Mouse (Mus musculus) bone marrow macrophage, adult 2 months (primary cell): ENCODE data around the gene Cnpy2.

Experiments
- CTCF ChIP-seq: IDR thresholded peaks from 2 replicates; pipeline ENCODE4 v1.5.1; 2012; ENCODE audit warnings: low read depth, mild to moderate bottlenecking, low read length, moderate library complexity
- POLR2A ChIP-seq: IDR thresholded peaks from 2 replicates; pipeline ENCODE4 v1.6.1; 2012; ENCODE audit warnings: mild to moderate bottlenecking, low read depth, low read length, borderline replicate concordance

DNA sequence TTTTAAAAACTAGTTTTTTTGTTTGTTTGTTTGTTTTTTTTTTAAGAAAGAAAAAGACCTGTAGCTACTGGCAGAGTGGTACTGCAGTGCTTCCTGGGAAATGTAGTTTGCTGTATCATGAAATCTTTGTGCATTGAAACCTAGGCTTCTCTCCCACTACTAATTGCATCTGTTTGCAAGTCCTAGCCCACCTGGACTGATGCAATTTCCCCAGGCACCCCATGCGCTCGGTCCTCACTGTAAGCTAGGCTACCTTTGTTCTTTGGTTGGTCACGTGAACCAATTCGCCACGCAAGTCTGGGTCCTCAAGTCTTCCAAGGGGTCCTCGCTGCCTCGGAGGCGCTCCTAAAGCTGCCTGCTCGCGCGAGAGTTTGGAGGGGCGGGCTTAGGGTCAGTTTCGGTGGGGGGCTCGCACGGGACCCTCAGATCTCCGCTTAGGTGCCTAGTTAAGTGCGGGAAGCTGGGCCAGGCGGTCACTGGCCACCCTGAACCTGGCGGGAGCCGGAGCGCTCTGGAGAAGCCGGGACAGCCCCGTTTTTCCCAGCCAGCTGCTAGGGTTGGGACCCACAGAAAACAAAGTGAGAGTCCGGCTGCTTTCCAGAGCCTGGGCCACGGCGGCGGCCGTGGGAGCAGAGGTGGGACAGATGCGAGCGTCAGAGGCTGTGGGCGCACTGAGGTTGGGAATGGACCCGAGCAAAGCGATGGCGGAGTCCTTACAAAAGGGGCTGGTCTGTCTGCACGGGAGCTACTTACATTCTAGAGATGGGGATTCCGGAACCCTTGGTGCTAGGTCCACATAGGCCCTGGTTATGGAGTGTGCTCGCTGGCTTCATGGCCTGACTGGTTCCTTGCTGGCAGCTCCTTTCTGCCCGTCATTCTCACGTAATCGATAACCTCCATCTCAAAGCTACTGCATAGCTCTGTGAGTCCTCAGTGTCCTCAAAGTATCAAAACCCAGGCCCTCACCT, at the start of gene Cnpy2:
- TF ChIP-seq CTCF (no peak), POLR2A (no peak)
